Mouse (Mus musculus) thymus, adult 2 months (tissue): ENCODE measurements at regions not wholly inside any gene's neighbourhood (a gene's known extent, or its start where the extent isn't known, plus 50 kb on each side); places are given as distances from the start of the nearest gene placed in this dataset.

Experiments used
- DNase-seq: peaks from one replicate; pipeline ENCODE4 v3.0.0; 2021
- H3K27ac ChIP-seq: fragments of 200-500 bp; 2 replicates; pipeline ENCODE4 v1.5.1; 2012; ENCODE audit warnings: low read length, control low read depth; ENCODE audit not compliant: control insufficient read depth, insufficient read depth
- H3K27me3 ChIP-seq: fragments of 200-500 bp; 2 replicates; pipeline ENCODE4 v1.6.1; 2012; ENCODE audit warnings: mild to moderate bottlenecking, low read length, moderate library complexity, mixed read lengths; ENCODE audit not compliant: control insufficient read depth, insufficient read depth
- H3K36me3 ChIP-seq: fragments of 200-500 bp; 2 replicates; pipeline ENCODE4 v1.6.1; 2012; ENCODE audit warnings: mild to moderate bottlenecking, low read length, moderate library complexity; ENCODE audit not compliant: control insufficient read depth, insufficient read depth
- H3K4me1 ChIP-seq: fragments of 200-500 bp; replicated peaks from 2 replicates; pipeline ENCODE4 v1.6.1; 2012; ENCODE audit warnings: low read length; ENCODE audit not compliant: control insufficient read depth, insufficient read depth
- H3K4me3 ChIP-seq: fragments of 200-500 bp; 2 replicates; pipeline ENCODE4 v1.5.1; 2012; ENCODE audit warnings: mild to moderate bottlenecking, low read length, control low read depth, moderate library complexity; ENCODE audit not compliant: control insufficient read depth, insufficient read depth
- CTCF ChIP-seq: fragments of 200-500 bp; IDR thresholded peaks from 2 replicates; pipeline ENCODE4 v1.5.1; 2012; ENCODE audit warnings: mild to moderate bottlenecking, control low read depth, low read length, moderate library complexity, borderline replicate concordance; ENCODE audit not compliant: control insufficient read depth, poor library complexity, insufficient read depth; ENCODE audit errors: extremely low read depth
- POLR2A ChIP-seq: fragments of 200-500 bp; IDR thresholded peaks from 2 replicates; pipeline ENCODE4 v1.6.1; 2012; ENCODE audit warnings: mild to moderate bottlenecking, low read length, control low read depth, moderate library complexity; ENCODE audit not compliant: control insufficient read depth, poor library complexity, insufficient read depth; ENCODE audit errors: extremely low read depth
- WGBS: fragments of 180-500 bp; shearing (Covaris S2); methylation state at CpG from one replicate; pipeline ENCODE4 v1.1.7; 2018; 5-methylcytosine and 5-hydroxymethylcytosine counted together

DNA sequence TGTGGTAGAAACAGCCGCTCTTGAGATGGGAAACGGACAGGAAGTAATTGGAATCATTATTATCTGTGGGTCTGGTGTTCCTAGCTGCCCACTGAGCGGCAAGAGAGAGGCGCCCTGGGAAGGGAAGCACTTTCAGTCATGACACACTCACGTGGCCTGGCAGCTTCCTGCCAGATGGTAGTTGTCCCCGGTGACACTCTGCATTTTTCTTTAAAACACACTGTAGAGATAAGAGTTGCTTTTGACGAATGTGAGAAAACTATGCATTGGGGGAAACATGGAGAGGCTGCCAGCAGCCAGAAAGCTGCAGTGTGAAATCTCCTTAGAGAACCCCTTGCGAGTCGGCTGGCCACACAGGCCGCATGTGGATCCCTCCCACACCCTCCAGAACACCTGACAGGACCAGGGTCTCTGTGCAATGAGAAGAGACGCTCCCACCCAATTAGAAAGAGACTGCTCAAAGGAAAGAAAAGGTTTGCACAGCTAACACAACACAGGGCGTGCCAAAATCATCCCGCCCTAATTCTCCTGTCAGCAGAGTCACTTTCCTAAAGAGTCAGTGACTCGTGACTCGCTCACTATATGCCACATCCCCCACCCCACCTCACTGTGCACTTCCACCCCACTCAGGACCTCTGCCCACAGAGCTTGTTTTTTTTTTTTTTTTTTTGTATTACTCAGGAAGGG lies 194.0 kb upstream of the Map3k1 start:
- Histone ChIP-seq H3K4me1 (peaks cover 46% of the 10 kb centered on the region), H3K27ac (peak overlapping the region; percentile 97), H3K27me3 (no peaks in the 10 kb centered on the region), H3K36me3 (no peaks in the 10 kb centered on the region), H3K4me3 (peak overlapping the region; percentile 21)
- TF ChIP-seq CTCF (no peak), POLR2A (0 out of 2 replicates have a peak, but pooled peaks have one; percentile 37)
- 6% methylated on average over 15 of the region's 15 CpGs for WGBS
- DNase-seq, result peak; percentile 76

DNA sequence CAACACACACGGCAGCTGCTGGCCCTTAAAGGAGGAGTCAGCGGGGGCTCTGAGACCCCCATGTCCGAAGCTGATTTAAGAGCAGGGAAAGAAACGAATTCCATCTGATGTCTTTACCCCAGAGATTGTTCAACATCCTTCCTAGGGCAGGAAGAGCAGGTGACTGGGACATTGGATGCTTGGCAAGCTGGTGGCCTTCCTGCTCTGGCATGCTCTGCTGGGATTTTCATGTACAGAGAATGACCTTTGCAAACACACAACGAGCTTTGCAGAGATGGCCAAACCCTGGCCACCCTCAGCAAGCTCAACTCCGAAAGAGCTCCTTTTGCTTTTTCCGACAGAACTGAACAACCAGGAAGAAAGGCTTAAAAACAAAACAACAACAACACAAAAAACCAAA lies 194.7 kb upstream of the Map3k1 start:
- H3K27ac ChIP-seq, result peak overlapping the region; percentile 97

DNA sequence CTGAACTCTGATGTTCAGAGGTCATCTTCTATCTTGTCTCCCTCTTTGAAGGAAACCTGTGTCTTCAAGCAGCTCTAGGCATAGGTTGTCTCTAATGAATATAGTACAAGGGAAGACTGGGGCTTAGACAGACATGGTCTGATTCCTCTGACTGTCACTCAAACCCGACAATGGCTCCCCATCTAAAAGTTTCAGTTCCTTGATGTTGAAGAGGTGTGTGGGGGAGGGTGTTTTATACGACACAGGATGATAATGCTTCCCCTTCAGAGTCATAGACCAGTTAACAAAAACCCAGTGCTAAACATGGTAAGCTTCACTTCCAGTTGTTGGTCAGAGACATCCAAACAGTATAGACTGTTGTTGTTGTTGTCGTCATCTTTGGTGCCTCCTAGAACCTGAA lies 195.3 kb upstream of the Map3k1 start:
- WGBS, result 69% methylated on average over 3 of the region's 3 CpGs

More for the DNA sequence above, 194.7 kb upstream of the Map3k1 start:
- no peaks in the 10 kb centered on the region for H3K36me3 ChIP-seq
- DNase-seq, result no peak
- 88% methylated on average over 7 of the region's 7 CpGs for WGBS
- TF ChIP-seq POLR2A, result no peak
- TF ChIP-seq CTCF, result no peak
- peaks cover 44% of the 10 kb centered on the region for H3K4me1 ChIP-seq
- no peaks in the 10 kb centered on the region for H3K27me3 ChIP-seq
- H3K4me3 ChIP-seq, result no peak overlapping the region

DNA sequence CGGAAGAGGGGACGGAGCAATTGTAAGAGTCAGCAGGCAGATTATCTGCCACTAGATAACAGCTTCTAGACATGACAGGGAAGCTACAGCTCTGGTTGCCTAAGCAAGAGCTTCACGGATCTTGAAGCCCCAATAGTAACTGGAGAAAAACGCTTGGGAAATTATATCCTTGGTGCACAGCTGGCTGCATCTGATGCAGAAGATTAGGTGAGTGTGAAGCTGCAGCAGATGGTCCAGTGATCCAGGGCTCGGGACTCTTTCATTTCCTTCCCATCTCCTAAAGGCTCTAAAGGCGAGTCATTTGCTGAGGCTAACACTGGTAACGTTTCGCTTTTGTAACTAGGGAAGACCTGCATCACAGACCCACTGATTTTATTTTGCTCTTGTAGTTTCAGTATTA lies 196.6 kb upstream of the Map3k1 start:
- TF ChIP-seq POLR2A (no peak), CTCF (no peak)
- no peaks in the 10 kb centered on the region for H3K27me3 ChIP-seq
- no peak overlapping the region for H3K27ac ChIP-seq
- H3K36me3 ChIP-seq, result no peaks in the 10 kb centered on the region
- peaks cover 30% of the 10 kb centered on the region for H3K4me1 ChIP-seq
- no peak overlapping the region for H3K4me3 ChIP-seq
- DNase-seq, result no peak
- WGBS, result 91% methylated on average over 8 of the region's 8 CpGs

More for the DNA sequence above, 195.3 kb upstream of the Map3k1 start:
- DNase-seq, result no peak
- no peak for TF ChIP-seq POLR2A
- no peak for TF ChIP-seq CTCF
- Histone ChIP-seq H3K36me3 (no peaks in the 10 kb centered on the region), H3K27me3 (no peaks in the 10 kb centered on the region), H3K27ac (peak overlapping the region; percentile 97; the same call in 1 of the 2 replicates), H3K4me3 (no peak overlapping the region), H3K4me1 (peaks cover 41% of the 10 kb centered on the region)

DNA sequence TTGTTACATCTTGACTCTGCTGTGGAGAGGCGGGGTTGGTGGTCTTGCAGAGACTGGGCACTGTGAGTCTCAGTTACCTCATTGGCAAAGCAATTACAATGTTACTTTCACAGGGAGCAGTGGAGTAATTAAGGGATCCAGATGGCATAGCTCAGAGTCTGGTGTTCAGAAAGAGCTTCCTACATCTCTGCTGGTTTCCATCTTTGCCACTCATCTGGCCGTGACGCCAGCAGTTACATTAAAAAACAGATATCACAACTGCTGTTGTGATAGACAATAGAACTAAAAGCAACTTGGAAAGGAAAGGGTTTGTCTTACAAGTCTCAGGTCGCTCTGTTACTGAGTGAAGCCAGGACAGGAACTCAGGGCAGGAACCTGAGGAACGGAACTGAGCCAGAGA lies 200.0 kb upstream of the Map3k1 start:
- Histone ChIP-seq H3K4me1 (peaks cover 5% of the 10 kb centered on the region), H3K4me3 (no peak overlapping the region), H3K27me3 (no peaks in the 10 kb centered on the region), H3K36me3 (no peaks in the 10 kb centered on the region), H3K27ac (no peak overlapping the region)
- no peak for TF ChIP-seq CTCF
- DNase-seq, result no peak
- 99% methylated on average over 5 of the region's 5 CpGs for WGBS

DNA sequence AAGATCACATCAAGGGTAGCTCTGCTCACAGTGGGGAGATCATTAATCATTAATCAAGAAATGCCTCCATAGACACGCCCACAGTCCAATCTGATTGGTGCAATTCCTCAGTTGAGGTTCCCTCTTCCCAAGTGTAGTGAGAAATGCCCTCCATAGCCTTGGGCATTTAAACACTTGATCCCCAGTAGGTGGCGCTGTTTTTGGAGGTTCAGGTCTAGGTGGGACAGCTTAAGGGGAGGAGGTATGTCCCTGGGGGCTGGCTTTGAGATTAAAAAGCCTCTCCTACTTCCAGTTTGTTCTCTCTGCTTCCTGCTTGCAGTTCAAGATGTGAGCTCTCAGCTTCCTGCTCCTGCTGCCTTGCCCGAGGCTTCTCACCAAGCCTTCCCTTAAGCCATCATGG lies 200.5 kb upstream of the Map3k1 start:
- H3K27ac ChIP-seq, result no peak overlapping the region
- peaks cover 4% of the 10 kb centered on the region for H3K4me1 ChIP-seq
- H3K36me3 ChIP-seq, result no peaks in the 10 kb centered on the region
- no peak overlapping the region for H3K4me3 ChIP-seq
- 89% methylated on average over 3 of the region's 3 CpGs for WGBS
- H3K27me3 ChIP-seq, result no peaks in the 10 kb centered on the region
- no peak for TF ChIP-seq CTCF
- no peak for TF ChIP-seq POLR2A
- no peak for DNase-seq

DNA sequence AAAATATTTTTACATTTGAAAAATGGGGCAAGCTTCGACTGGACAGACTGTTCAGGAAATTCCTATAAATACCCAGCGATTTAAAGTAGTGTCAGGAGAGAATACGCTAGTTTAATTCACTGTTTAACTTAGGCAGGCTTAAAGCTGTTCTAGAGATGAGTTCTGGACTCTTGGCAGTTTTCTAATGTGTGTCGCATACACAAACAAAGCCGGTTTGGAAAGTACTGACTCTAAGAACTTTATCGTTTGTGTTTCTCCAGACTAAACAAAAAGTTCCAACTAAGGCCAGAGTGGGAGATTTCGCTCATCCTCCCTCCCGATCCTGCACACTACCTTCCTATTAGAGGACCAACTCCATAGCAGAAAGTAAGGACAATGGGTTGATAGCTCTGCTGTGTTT lies 201.7 kb upstream of the Map3k1 start:
- Histone ChIP-seq H3K36me3 (no peaks in the 10 kb centered on the region), H3K27me3 (no peaks in the 10 kb centered on the region), H3K27ac (no peak overlapping the region), H3K4me3 (no peak overlapping the region), H3K4me1 (no peaks in the 10 kb centered on the region)
- TF ChIP-seq CTCF, result no peak
- TF ChIP-seq POLR2A, result no peak
- no peak for DNase-seq
- 91% methylated on average over 8 of the region's 8 CpGs for WGBS
